Mouse (Mus musculus) mouse trophoblast stem cell (cell line): ENCODE data around the gene Arfgef3.

Source experiments
- in situ Hi-C, 2 experiments: fragments of 300-500 bp; cut with MseI, MboI; formaldehyde crosslinking; loops; 2 replicates in 1 of 2; 3 replicates in 1 of 2; pipeline ENCODE4 v1.15.1; 2025

Gene Arfgef3

GRCm38 (mm10) chr10:18743286-18744142, at the start of gene Arfgef3:
Gene Arfgef3, minus strand, starts transcription at chr10:18743949.
- in situ Hi-C loops, result no loop called here

- in situ Hi-C loops, result no loop called here
Measured at GRCm38 (mm10) chr10:18790063-18790462, 46.3 kb upstream of the Arfgef3 start.

GRCm38 (mm10) chr10:18788601-18789000, 44.9 kb upstream of the Arfgef3 start:
- in situ Hi-C loops, result no loop called here

- in situ Hi-C loops, result no loop called here
Measured at GRCm38 (mm10) chr10:18786693-18787092, 42.9 kb upstream of the Arfgef3 start, which contains the start of gene Gm4922. Gene Gm4922, minus strand, starts transcription at chr10:18786793.

GRCm38 (mm10) chr10:18777546-18777945, 33.8 kb upstream of the Arfgef3 start:
- in situ Hi-C loops, result loop anchor here in 1 of 2 experiments (10.0 kb wide), 1 partner anchor 127 kb away; no protein-coding TSS in a partner anchor

- in situ Hi-C loops, result loop anchor here in 1 of 2 experiments (10.0 kb wide), 1 partner anchor 132 kb away; no protein-coding TSS in a partner anchor
Measured at GRCm38 (mm10) chr10:18772537-18773179, 28.9 kb upstream of the Arfgef3 start.

- in situ Hi-C loops, result loop anchor here in 1 of 2 experiments (10.0 kb wide), 1 partner anchor 135 kb away; no protein-coding TSS in a partner anchor
Measured at GRCm38 (mm10) chr10:18769909-18770308, 26.2 kb upstream of the Arfgef3 start.

- in situ Hi-C loops, result loop anchor here in 1 of 2 experiments (5.0 kb wide), 1 partner anchor 147 kb away; no protein-coding TSS in a partner anchor
Measured at GRCm38 (mm10) chr10:18760241-18760640, 16.5 kb upstream of the Arfgef3 start.

GRCm38 (mm10) chr10:18750057-18750456, 6.3 kb upstream of the Arfgef3 start:
- in situ Hi-C loops, result no loop called here

- in situ Hi-C loops, result no loop called here
Measured at GRCm38 (mm10) chr10:18742086-18742485, 1.7 kb downstream of the Arfgef3 start.

GRCm38 (mm10) chr10:18741024-18741423, 2.7 kb downstream of the Arfgef3 start:
- in situ Hi-C loops, result no loop called here

GRCm38 (mm10) chr10:18728548-18728947, 15.2 kb downstream of the Arfgef3 start:
- in situ Hi-C loops, result no loop called here

- in situ Hi-C loops, result no loop called here
Measured at GRCm38 (mm10) chr10:18711436-18711835, 32.3 kb downstream of the Arfgef3 start.

- in situ Hi-C loops, result no loop called here
Measured at GRCm38 (mm10) chr10:18710949-18711348, 32.8 kb downstream of the Arfgef3 start.

- in situ Hi-C loops, result no loop called here
Measured at GRCm38 (mm10) chr10:18709836-18710235, 33.9 kb downstream of the Arfgef3 start.

GRCm38 (mm10) chr10:18708641-18709040, 35.1 kb downstream of the Arfgef3 start:
- in situ Hi-C loops, result no loop called here

GRCm38 (mm10) chr10:18704393-18705120, 39.2 kb downstream of the Arfgef3 start:
- in situ Hi-C loops, result no loop called here

- in situ Hi-C loops, result no loop called here
Measured at GRCm38 (mm10) chr10:18701517-18701916, 42.2 kb downstream of the Arfgef3 start.

- in situ Hi-C loops, result no loop called here
Measured at GRCm38 (mm10) chr10:18700117-18700516, 43.6 kb downstream of the Arfgef3 start.

GRCm38 (mm10) chr10:18699151-18699550, 44.6 kb downstream of the Arfgef3 start:
- in situ Hi-C loops, result no loop called here

- in situ Hi-C loops, result no loop called here
Measured at GRCm38 (mm10) chr10:18696461-18696860, 47.3 kb downstream of the Arfgef3 start.

- in situ Hi-C loops, result no loop called here
Measured at GRCm38 (mm10) chr10:18688234-18688633, 55.5 kb downstream of the Arfgef3 start.
